Mouse (Mus musculus) kidney, postnatal 14 days (tissue): ENCODE data around the gene Ankdd1b.

ENCODE experiments used
- DNase-seq: peaks from one replicate; pipeline ENCODE4 v3.0.0; 2022; ENCODE audit warnings: mixed read lengths

Gene Ankdd1b

DNA sequence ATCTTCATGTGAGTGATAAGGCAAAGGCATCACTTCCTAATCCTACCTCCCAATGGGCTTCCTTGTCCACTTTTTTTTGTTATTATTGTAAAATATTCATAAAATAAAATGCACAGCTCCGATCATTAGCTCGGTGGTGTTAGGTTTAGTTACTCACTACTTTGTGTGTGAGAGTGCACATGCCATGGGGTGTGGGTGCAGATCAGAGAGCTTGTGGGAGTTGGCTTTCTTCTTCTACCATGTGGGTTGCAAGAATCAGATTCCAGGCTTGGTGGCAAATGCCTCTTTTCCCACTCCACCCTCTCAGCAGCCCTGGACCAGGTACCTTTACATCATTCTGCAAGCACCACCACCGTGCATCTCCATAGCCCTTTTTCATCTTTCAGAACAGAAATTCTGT lies 18.4 kb downstream of the Ankdd1b start:
- DNase-seq = no peak

DNA sequence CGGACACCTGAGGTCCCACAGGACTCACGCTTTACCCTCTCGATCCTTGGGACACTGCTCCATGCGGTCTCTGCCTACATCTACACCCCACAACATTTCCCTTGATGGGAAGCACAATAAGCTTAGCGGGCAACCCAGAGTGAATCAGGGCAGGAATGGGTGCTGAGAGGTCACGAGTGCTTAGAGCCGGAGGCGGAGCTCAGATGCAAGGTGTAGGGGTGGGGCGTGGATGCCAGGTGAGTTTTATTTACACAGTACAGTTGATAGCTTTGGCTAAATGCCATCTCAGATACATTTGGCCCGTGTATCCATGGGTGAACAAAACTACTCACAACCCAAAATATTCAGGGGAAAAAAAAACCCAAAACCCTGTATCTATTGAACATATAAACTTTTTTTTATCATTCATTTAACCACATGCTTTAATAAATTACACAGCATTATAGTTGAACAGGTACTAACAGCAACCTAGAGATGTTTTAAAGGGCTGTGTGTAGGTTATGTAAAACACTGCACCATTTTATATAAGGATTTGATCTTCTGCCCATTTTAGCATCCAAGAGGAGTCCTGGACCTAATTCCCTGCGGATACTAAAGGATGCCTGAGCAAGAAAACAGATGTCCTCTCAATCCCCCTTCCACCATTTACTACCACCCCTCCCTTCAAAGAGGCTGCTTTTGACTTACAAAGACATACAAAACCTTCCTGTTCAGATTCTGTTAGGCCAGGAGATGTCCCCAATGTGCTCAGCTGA lies 19.4 kb downstream of the Ankdd1b start:
- DNase-seq = no peak

- no peak for DNase-seq
These were observed 20.1 kb downstream of the Ankdd1b start for GRCm38 (mm10) chr13:96450869-96451268.

- DNase-seq = no peak
These were observed 20.7 kb downstream of the Ankdd1b start for GRCm38 (mm10) chr13:96450205-96450856.

DNA sequence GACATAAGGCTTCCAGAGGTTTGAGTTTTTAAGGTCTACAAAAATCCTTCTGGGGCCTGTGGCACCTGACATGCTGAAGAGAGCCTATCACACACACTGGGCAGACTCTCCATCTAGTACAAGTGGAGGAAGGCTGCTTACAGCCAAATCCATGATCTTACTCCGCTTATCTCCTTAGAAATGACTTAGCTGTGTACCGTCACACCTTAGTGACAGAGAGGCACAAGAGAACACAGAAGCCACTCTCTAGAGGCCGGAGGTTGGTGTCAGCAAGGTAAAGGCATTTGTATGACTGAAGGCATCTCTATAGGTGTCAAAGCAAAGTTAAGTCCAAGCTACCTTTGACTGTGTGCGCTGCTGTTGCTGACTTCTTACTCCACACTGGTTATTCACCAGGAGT lies 30.6 kb downstream of the Ankdd1b start:
- no peak for DNase-seq

GRCm38 (mm10) chr13:96436921-96437320 lies 34.1 kb downstream of the Ankdd1b start:
- no peak for DNase-seq

DNA sequence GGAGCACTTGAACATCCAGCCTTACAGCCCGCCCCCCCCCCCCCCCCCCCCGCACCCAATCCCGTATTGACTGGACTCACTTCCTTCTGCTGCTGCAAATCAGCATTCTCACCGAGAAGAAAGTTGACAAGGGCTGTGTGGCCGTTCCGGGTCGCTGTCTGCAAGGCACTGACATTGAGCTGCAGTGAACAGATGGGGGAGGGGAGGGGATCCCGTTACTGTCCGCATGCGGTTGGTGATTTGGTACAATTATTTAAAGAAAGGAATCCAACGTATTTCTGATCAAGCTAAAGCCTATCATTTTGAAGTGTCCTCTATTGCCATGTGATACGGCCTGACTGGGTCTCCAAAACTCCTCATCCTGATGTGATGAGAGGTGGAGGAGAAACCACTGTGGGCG lies 35.2 kb downstream of the Ankdd1b start:
- DNase-seq = peak; percentile 72

DNA sequence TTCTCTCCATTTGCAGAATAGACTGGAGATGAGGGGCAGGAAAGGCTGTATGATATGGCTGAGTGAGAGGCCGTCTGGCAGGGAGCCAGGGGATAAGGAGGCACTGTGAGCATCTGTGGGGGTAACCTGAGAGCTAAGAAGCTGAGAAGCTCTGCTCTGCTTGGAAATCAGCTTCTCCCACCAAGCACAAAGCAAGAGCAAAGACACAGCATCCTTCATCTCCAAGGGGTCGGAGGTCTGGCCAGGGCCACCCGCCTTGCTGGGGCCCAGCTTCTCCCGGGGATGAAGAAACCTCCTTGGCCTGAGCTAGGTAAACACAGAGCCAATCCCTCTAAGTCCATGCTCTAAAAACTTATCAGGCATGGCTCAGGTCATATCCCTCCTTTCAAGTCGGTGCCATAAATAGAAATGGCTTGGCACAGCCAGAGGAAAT lies 36.1 kb downstream of the Ankdd1b start:
- DNase-seq = peak; percentile 37

GRCm38 (mm10) chr13:96433648-96434190 lies 37.3 kb downstream of the Ankdd1b start:
- peak; percentile 21 for DNase-seq

DNA sequence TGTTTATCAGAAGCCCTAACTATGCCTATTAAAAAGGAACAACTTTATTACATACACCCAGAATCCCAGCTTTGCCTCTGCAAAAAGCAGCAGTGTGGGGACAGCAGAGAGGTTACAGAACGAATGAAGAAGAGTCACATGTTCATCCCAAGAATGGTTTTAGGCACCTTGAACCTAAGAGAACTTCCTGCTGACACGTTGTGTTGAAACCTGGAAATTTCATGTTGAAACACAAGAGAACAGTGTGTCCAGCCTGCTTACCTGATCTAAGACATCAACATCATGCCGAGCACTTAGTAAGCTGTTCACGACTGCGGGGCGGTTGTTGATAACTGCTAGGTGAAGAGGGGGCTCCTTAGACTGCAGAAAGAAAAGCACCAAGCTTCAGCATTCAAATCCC lies 38.0 kb downstream of the Ankdd1b start:
- DNase-seq = no peak

DNA sequence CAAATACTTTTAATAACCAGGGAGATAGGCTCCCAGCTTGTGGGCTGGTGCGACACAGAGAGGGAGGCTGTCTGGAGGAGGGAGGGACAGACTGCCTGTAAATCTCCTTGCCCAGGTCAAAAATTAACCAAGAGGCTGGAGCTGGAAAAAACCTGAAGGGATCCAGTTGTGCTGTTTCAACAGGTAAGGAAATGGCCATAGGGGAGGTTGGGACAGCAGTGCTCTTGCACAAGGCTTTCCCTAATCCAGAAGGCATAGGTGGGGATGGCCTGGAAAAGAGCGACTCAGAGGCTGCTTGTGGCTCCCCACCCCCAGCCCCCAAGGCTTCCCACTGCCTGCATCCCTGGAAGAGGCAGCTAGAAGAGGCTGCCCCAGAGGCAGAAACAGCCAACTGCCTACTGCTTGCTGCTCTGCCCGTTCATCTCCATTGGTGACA lies 38.6 kb downstream of the Ankdd1b start:
- peak; percentile 80 for DNase-seq

GRCm38 (mm10) chr13:96431595-96432156 lies 39.3 kb downstream of the Ankdd1b start:
- peak; percentile 92 for DNase-seq

DNA sequence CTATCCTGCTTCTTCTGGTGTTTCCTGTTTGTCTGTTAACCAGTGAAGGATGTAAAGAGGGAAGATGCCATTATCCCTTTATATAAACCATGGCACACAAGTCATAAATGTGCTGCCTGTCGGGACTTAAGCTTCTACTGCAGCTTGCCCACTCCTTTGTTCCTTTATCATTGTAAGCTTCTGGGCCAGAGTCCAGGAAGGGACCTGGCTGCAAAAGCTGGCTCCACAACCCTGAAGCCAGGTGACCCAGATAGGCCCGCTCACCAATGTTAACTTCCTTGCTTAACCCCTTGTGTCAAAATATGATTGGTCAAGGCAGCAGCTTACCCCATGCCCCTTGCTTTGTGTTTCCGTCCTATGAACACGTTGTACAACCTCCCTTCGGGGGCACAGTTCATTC lies 42.5 kb downstream of the Ankdd1b start:
- DNase-seq = no peak

GRCm38 (mm10) chr13:96426044-96426443 lies 45.0 kb downstream of the Ankdd1b start:
- no peak for DNase-seq

DNA sequence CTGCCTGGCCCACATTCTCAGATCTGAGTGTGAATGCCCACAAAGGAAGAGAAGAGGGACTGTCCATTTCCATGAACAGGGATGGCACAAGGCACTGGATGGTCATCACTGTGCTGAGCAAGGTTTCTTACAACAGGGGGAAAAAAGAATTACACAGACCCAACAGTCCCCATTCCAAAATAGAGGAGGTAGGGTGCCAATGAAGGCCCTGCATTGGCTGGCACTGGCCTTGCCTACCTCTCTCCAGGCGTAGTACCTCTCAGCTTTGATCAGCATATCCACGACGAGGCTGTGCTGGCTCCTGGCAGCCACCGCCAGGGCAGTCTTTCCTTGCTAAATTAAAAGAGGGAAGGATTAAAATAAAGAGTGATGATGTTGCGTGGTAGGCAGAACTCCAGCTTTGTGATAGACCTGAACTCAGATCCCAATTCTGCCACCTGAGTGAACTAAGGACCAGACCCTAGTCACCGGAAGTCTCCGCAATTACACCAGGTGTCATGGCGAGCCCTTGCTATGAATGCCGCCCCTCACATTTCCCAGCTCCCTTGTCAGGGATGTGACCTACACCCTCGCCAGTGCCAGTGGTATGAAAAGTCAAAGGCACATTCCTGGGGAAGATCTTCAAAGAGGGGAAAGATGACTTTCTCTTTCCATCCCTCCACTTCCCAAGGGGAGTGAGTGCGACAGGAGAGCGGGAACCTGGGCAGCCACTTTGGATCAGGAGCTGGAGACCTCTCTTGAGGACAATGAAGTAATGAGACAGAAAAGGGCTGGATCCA lies 46.3 kb downstream of the Ankdd1b start:
- no peak for DNase-seq

DNA sequence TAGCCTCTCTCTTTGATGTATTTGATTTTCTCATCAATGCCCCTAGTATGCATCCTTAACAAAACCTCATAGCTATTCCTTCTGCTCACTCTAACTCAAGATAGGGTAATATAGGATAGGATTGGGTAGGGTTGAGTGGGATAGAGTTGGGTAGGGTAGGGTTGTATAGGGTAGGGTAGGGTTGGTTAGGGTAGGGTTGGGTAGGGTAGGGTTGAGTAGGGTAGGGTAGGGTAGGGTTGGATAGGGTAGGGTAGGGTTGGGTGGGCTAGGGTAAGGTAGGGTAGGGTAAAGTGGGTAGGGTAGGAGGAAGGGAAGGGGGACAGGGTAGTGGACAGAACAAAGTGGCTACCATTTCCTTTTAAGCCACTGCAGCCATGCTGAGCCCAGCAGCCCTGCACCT lies 49.8 kb downstream of the Ankdd1b start:
- DNase-seq = no peak

GRCm38 (mm10) chr13:96418487-96418886 lies 52.5 kb downstream of the Ankdd1b start:
- DNase-seq = no peak

- no peak for DNase-seq
These were observed 53.7 kb downstream of the Ankdd1b start for GRCm38 (mm10) chr13:96417261-96417813.

- DNase-seq = no peak
These were observed 54.6 kb downstream of the Ankdd1b start for GRCm38 (mm10) chr13:96416380-96416779.

GRCm38 (mm10) chr13:96414384-96414783 lies 56.6 kb downstream of the Ankdd1b start:
- DNase-seq = no peak

- no peak for DNase-seq
These were observed 62.2 kb downstream of the Ankdd1b start for GRCm38 (mm10) chr13:96408786-96409185.

DNA sequence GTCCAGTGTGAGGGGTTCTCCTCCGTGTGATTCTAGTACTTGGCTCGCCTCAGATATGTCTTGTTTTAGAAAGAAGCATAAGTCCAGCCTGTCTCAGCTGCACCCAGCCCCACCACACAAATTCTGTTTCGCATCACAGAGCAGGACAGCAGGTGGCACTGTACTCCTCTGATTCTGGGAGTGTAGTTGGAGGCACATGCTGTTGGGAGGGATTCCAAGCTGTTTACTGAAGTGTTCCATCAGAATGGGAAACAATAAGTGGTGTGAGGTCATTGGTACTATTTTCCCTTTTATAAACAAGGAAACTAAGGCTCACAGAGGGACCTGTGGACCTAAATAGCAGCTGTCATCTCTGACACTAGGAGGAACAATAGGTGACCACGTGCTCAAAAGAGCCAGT lies 64.0 kb downstream of the Ankdd1b start:
- peak; percentile 32 for DNase-seq

GRCm38 (mm10) chr13:96405518-96405917 lies 65.5 kb downstream of the Ankdd1b start:
- DNase-seq = no peak
